Mouse (Mus musculus) MEL (cell line): Measurements from ENCODE around the gene Vwf. TPM values are rescaled to one million over a fixed set of nuclear protein-coding genes. Genes with fewer than 3 reads are reported as not detected.

Experiments used
- DNase-seq: peaks from one replicate; pipeline ENCODE4 v3.0.0; 2011; ENCODE audit warnings: low read depth, low spot score
- H3K27ac ChIP-seq: 2 replicates; pipeline ENCODE4 v1.5.1; 2012; ENCODE audit warnings: low read depth, mild to moderate bottlenecking, control low read depth, low read length, moderate library complexity; ENCODE audit not compliant: control insufficient read depth
- H3K27me3 ChIP-seq, 2 experiments: fragments of 150-350 bp in 1 of 2; sonication (generic) in 1 of 2; 2 replicates each; pipeline ENCODE4 v1.6.1; 2012; ENCODE audit warnings: low read length in 2 of 2, mild to moderate bottlenecking in 2 of 2, improper control_type of control experiment in 1 of 2, moderate library complexity in 1 of 2; ENCODE audit not compliant: insufficient read depth in 2 of 2, control insufficient read depth in 1 of 2
- H3K36me3 ChIP-seq, 2 experiments: 2 replicates each; pipeline ENCODE4 v1.6.1; 2012 to 2014; ENCODE audit warnings: low read length in 2 of 2, improper control_type of control experiment in 1 of 2, inconsistent platforms in 1 of 2, mild to moderate bottlenecking in 1 of 2; ENCODE audit not compliant: insufficient read depth in 2 of 2, control insufficient read depth in 1 of 2
- H3K4me1 ChIP-seq, 2 experiments: fragments of 150-350 bp in 1 of 2; sonication (generic) in 1 of 2; 2 replicates each; pipeline ENCODE4 v1.6.1; 2012; ENCODE audit warnings: low read length in 2 of 2, improper control_type of control experiment in 1 of 2, mild to moderate bottlenecking in 1 of 2; ENCODE audit not compliant: insufficient read depth in 2 of 2, control insufficient read depth in 1 of 2
- H3K4me3 ChIP-seq, 2 experiments: fragments of 150-350 bp in 1 of 2; sonication (generic) in 1 of 2; 2 replicates each; pipeline ENCODE4 v1.5.1; 2012; ENCODE audit warnings: low read depth in 2 of 2, low read length in 2 of 2, mild to moderate bottlenecking in 2 of 2, moderate library complexity in 2 of 2, control low read depth in 1 of 2, improper control_type of control experiment in 1 of 2; ENCODE audit not compliant: control insufficient read depth in 1 of 2, insufficient read depth in 1 of 2
- H3K79me2 ChIP-seq: 2 replicates; pipeline ENCODE4 v1.6.1; 2012; ENCODE audit warnings: mild to moderate bottlenecking, low read length, moderate library complexity; ENCODE audit not compliant: control insufficient read depth, poor library complexity, insufficient read depth
- H3K9ac ChIP-seq: 2 replicates; pipeline ENCODE4 v1.6.1; 2012; ENCODE audit warnings: low read depth, mild to moderate bottlenecking, control low read depth, low read length, moderate library complexity; ENCODE audit not compliant: control insufficient read depth, poor library complexity, severe bottlenecking
- H3K9me3 ChIP-seq: fragments of 150-350 bp; sonication (generic); replicated peaks from 2 replicates; pipeline ENCODE4 v1.6.1; 2012; ENCODE audit warnings: mild to moderate bottlenecking, low read length, improper control_type of control experiment, moderate library complexity; ENCODE audit not compliant: insufficient read depth
- BHLHE40 ChIP-seq: IDR thresholded peaks from 2 replicates; pipeline ENCODE4 v1.6.1; 2012; ENCODE audit warnings: low read depth, mild to moderate bottlenecking, inconsistent platforms, low read length, improper control_type of control experiment, borderline replicate concordance
- CHD2 ChIP-seq: IDR thresholded peaks from 2 replicates; pipeline ENCODE4 v1.6.1; 2011; ENCODE audit warnings: low read length, improper control_type of control experiment
- CTCF ChIP-seq, 3 experiments: IDR thresholded peaks in 2 of 3; conservative IDR thresholded peaks in 1 of 3; 2 replicates each; pipeline ENCODE4 v1.5.1; 2011 to 2012; ENCODE audit warnings: low read length in 3 of 3, low read depth in 2 of 3, mild to moderate bottlenecking in 2 of 3, improper control_type of control experiment in 1 of 3, inconsistent platforms in 1 of 3, mixed read lengths in 1 of 3, moderate library complexity in 1 of 3; ENCODE audit not compliant: control insufficient read depth in 1 of 3, insufficient read depth in 1 of 3, poor library complexity in 1 of 3, severe bottlenecking in 1 of 3
- E2F4 ChIP-seq: IDR thresholded peaks from 2 replicates; pipeline ENCODE4 v1.6.1; 2011; ENCODE audit warnings: low read depth, low read length, improper control_type of control experiment, borderline replicate concordance
- ELF1 ChIP-seq: IDR thresholded peaks from 2 replicates; pipeline ENCODE4 v1.6.1; 2014; ENCODE audit warnings: low read depth, mild to moderate bottlenecking, inconsistent platforms, low read length, improper control_type of control experiment, moderate library complexity
- EP300 ChIP-seq, 2 experiments: IDR thresholded peaks; 2 replicates each; pipeline ENCODE4 v1.6.1; 2011; ENCODE audit warnings: improper control_type of control experiment in 2 of 2, low read length in 2 of 2, low read depth in 1 of 2, mild to moderate bottlenecking in 1 of 2
- ETS1 ChIP-seq: IDR thresholded peaks from 2 replicates; pipeline ENCODE4 v1.6.1; 2012; ENCODE audit warnings: low read depth, mild to moderate bottlenecking, inconsistent platforms, low read length, improper control_type of control experiment, moderate library complexity
- GATA1 ChIP-seq: IDR thresholded peaks from 2 replicates; pipeline ENCODE4 v1.6.1; 2011; ENCODE audit warnings: low read depth, low read length, improper control_type of control experiment
- JUND ChIP-seq: IDR thresholded peaks from 2 replicates; pipeline ENCODE4 v1.6.1; 2011; ENCODE audit warnings: low read depth, mild to moderate bottlenecking, improper control_type of control experiment, low read length
- KAT2A ChIP-seq: conservative IDR thresholded peaks from 2 replicates; pipeline ENCODE4 v1.6.1; 2012; ENCODE audit warnings: low read depth, low read length, improper control_type of control experiment, inconsistent platforms
- MAFK ChIP-seq: IDR thresholded peaks from 2 replicates; pipeline ENCODE4 v1.6.1; 2011; ENCODE audit warnings: low read depth, mild to moderate bottlenecking, low read length, improper control_type of control experiment, borderline replicate concordance
- MAX ChIP-seq: IDR thresholded peaks from 2 replicates; pipeline ENCODE4 v1.6.1; 2011; ENCODE audit warnings: low read length, improper control_type of control experiment
- MAZ ChIP-seq: IDR thresholded peaks from 2 replicates; pipeline ENCODE4 v1.6.1; 2012; ENCODE audit warnings: low read depth, mild to moderate bottlenecking, inconsistent platforms, low read length, improper control_type of control experiment
- MEF2A ChIP-seq: IDR thresholded peaks from 2 replicates; pipeline ENCODE4 v1.6.1; 2014; ENCODE audit warnings: low read depth, mild to moderate bottlenecking, inconsistent platforms, low read length, improper control_type of control experiment; ENCODE audit not compliant: poor library complexity, insufficient replicate concordance, severe bottlenecking; ENCODE audit errors: extremely low read depth
- MXI1 ChIP-seq: IDR thresholded peaks from 2 replicates; pipeline ENCODE4 v1.6.1; 2011; ENCODE audit warnings: mild to moderate bottlenecking, low read depth, low read length, improper control_type of control experiment
- MYB ChIP-seq: IDR thresholded peaks from 2 replicates; pipeline ENCODE4 v1.6.1; 2011; ENCODE audit warnings: mild to moderate bottlenecking, low read depth, low read length, improper control_type of control experiment
- MYC ChIP-seq: IDR thresholded peaks from 2 replicates; pipeline ENCODE4 v1.6.1; 2011; ENCODE audit warnings: low read depth, mild to moderate bottlenecking, low read length, improper control_type of control experiment, moderate library complexity
- NELFE ChIP-seq: IDR thresholded peaks from 2 replicates; pipeline ENCODE4 v1.6.1; 2011; ENCODE audit warnings: low read depth, low read length, improper control_type of control experiment
- NRF1 ChIP-seq: IDR thresholded peaks from 2 replicates; pipeline ENCODE4 v1.6.1; 2014; ENCODE audit warnings: low read depth, mild to moderate bottlenecking, inconsistent platforms, low read length, improper control_type of control experiment, moderate library complexity; ENCODE audit not compliant: poor library complexity, insufficient read depth, severe bottlenecking
- POLR2A ChIP-seq, 2 experiments: IDR thresholded peaks; 2 replicates each; pipeline ENCODE4 v1.6.1; 2011 to 2012; ENCODE audit warnings: low read length in 2 of 2, mild to moderate bottlenecking in 2 of 2, control low read depth in 1 of 2, improper control_type of control experiment in 1 of 2, low read depth in 1 of 2, moderate library complexity in 1 of 2; ENCODE audit not compliant: control insufficient read depth in 1 of 2, insufficient read depth in 1 of 2, poor library complexity in 1 of 2
- POLR2AphosphoS2 ChIP-seq: IDR thresholded peaks from 2 replicates; pipeline ENCODE4 v1.6.1; 2011; ENCODE audit warnings: low read length, improper control_type of control experiment
- POLR2AphosphoS5 ChIP-seq: IDR thresholded peaks from 2 replicates; pipeline ENCODE4 v1.6.1; 2012; ENCODE audit warnings: low read depth, borderline replicate concordance, mild to moderate bottlenecking, inconsistent platforms, low read length, moderate library complexity, mixed read lengths
- RAD21 ChIP-seq: IDR thresholded peaks from 2 replicates; pipeline ENCODE4 v1.6.1; 2011; ENCODE audit warnings: mild to moderate bottlenecking, low read depth, low read length, improper control_type of control experiment
- RCOR1 ChIP-seq: IDR thresholded peaks from 2 replicates; pipeline ENCODE4 v1.6.1; 2012; ENCODE audit warnings: low read depth, mild to moderate bottlenecking, inconsistent platforms, low read length, improper control_type of control experiment
- SIN3A ChIP-seq: IDR thresholded peaks from 2 replicates; pipeline ENCODE4 v1.6.1; 2012; ENCODE audit warnings: low read length, improper control_type of control experiment, inconsistent platforms
- SMC3 ChIP-seq: IDR thresholded peaks from 2 replicates; pipeline ENCODE4 v1.6.1; 2011; ENCODE audit warnings: low read depth, low read length, improper control_type of control experiment
- TAL1 ChIP-seq: IDR thresholded peaks from 2 replicates; pipeline ENCODE4 v1.6.1; 2012; ENCODE audit warnings: mild to moderate bottlenecking, inconsistent platforms, low read length, moderate library complexity, mixed read lengths
- TBP ChIP-seq: IDR thresholded peaks from 2 replicates; pipeline ENCODE4 v1.8.0; 2011; ENCODE audit warnings: low read depth, low read length, improper control_type of control experiment
- TCF12 ChIP-seq: IDR thresholded peaks from 2 replicates; pipeline ENCODE4 v1.6.1; 2014; ENCODE audit warnings: low read depth, mild to moderate bottlenecking, inconsistent platforms, low read length, improper control_type of control experiment, moderate library complexity
- UBTF ChIP-seq: IDR thresholded peaks from 2 replicates; pipeline ENCODE4 v1.6.1; 2012; ENCODE audit warnings: low read depth, mild to moderate bottlenecking, inconsistent platforms, low read length, improper control_type of control experiment, moderate library complexity, borderline replicate concordance; ENCODE audit not compliant: insufficient read depth
- USF1 ChIP-seq: IDR thresholded peaks from 2 replicates; pipeline ENCODE4 v1.6.1; 2014; ENCODE audit warnings: low read depth, mild to moderate bottlenecking, inconsistent platforms, low read length, improper control_type of control experiment, moderate library complexity
- USF2 ChIP-seq, 2 experiments: IDR thresholded peaks; 2 replicates each; pipeline ENCODE4 v1.6.1; 2011 to 2012; ENCODE audit warnings: improper control_type of control experiment in 2 of 2, low read length in 2 of 2, borderline replicate concordance in 1 of 2, inconsistent platforms in 1 of 2, low read depth in 1 of 2, mild to moderate bottlenecking in 1 of 2; ENCODE audit not compliant: insufficient read depth in 1 of 2
- ZC3H11A ChIP-seq: IDR thresholded peaks from 2 replicates; pipeline ENCODE4 v1.6.1; 2012; ENCODE audit warnings: low read depth, mild to moderate bottlenecking, inconsistent platforms, low read length, improper control_type of control experiment
- ZKSCAN1 ChIP-seq: IDR thresholded peaks from 2 replicates; pipeline ENCODE4 v1.6.1; 2012; ENCODE audit warnings: low read depth, mild to moderate bottlenecking, inconsistent platforms, low read length, improper control_type of control experiment, moderate library complexity
- ZMIZ1 ChIP-seq: IDR thresholded peaks from 2 replicates; pipeline ENCODE4 v1.6.1; 2012; ENCODE audit warnings: low read depth, mild to moderate bottlenecking, inconsistent platforms, low read length, improper control_type of control experiment, moderate library complexity
- ZNF384 ChIP-seq: IDR thresholded peaks from 2 replicates; pipeline ENCODE4 v1.6.1; 2012; ENCODE audit warnings: low read depth, mild to moderate bottlenecking, inconsistent platforms, low read length, improper control_type of control experiment
- polyA plus RNA-seq, 2 experiments: library from polyadenylated mRNA; stranded (reverse) in 1 of 2; unstranded in 1 of 2; fragments of >175 nt in 1 of 2; fragments of >200 nt in 1 of 2; gene quantifications; 2 replicates each; pipeline versions ENCODE4 v1.2.1 to v1.2.4; 2012; ENCODE audit warnings: low replicate concordance in 2 of 2, low read depth in 1 of 2; ENCODE audit not compliant: insufficient read length in 2 of 2, insufficient read depth in 1 of 2, missing spikeins in 1 of 2
- total RNA-seq: library from RNA; depleted of rRNA; stranded (reverse); fragments of 300-350 nt; gene quantifications from 2 replicates; pipeline ENCODE4 v1.2.3, GENCODE M21; 2012

Vwf gene
- total and polyA plus RNA-seq, 3 experiments, result 0.29 to 0.42 TPM; not detected in 1

GRCm38 (mm10) chr6:125573189-125573928 lies 26.8 kb downstream of the Vwf start:
- Histone ChIP-seq H3K4me1 (peaks cover 5 to 20% of the 10 kb centered on the region in 2 experiments; a peak in 3 of 4 replicates), H3K9ac (peak overlapping the region; percentile 49), H3K9me3 (no peaks in the 10 kb centered on the region), H3K4me3 (peak overlapping the region; percentile 47 to 73), H3K27me3 (0 out of 4 replicates have a peak, but pooled peaks cover 0 to 1% of the 10 kb centered on the region in 2 experiments), H3K27ac (peak overlapping the region; percentile 53), H3K79me2 (no peaks in the 10 kb centered on the region), H3K36me3 (peaks cover 0 to 2% of the 10 kb centered on the region in 2 experiments; a peak in 1 of 4 replicates)
- DNase-seq, result peak; percentile 93
- TF ChIP-seq MYB, result no peak
- no peak for TF ChIP-seq E2F4
- TF ChIP-seq MXI1, result peak; percentile 74
- TF ChIP-seq TAL1, result no peak
- TF ChIP-seq MAX, result no peak; the same call in none of the 2 replicates
- no peak for TF ChIP-seq RAD21
- TF ChIP-seq ETS1, result no peak
- TF ChIP-seq CHD2, result 0 out of 2 replicates have a peak, but pooled peaks have one; percentile 15
- TF ChIP-seq NRF1, result 0 out of 2 replicates have a peak, but pooled peaks have one; percentile 26
- TF ChIP-seq GATA1, result no peak
- TF ChIP-seq BHLHE40, result no peak
- TF ChIP-seq MEF2A, result no peak
- TF ChIP-seq JUND, result peak; percentile 75; the same call in 1 of the 2 replicates
- TF ChIP-seq ZMIZ1, result no peak
- TF ChIP-seq MAFK, result no peak
- TF ChIP-seq ELF1, result no peak
- TF ChIP-seq POLR2AphosphoS2, result no peak
- TF ChIP-seq NELFE, result no peak
- no peak for TF ChIP-seq POLR2AphosphoS5
- no peak for TF ChIP-seq ZNF384
- 0 out of 4 replicates have a peak, but pooled peaks of 1 of the 2 experiments have one; percentile 28 for TF ChIP-seq POLR2A (IDR thresholded peaks at IDR 0.05; ENCODE audit: control insufficient read depth in 1 of 2, insufficient read depth in 1 of 2, low read depth in 1 of 2, low read length in 2 of 2, poor library complexity in 1 of 2)
- no peak; the same call in 1 of the 2 replicates for TF ChIP-seq TBP
- TF ChIP-seq KAT2A, result no peak
- no peak for TF ChIP-seq EP300 (IDR thresholded peaks at IDR 0.05; ENCODE audit: low read depth in 1 of 2, low read length in 2 of 2)
- no peak for TF ChIP-seq USF1
- no peak for TF ChIP-seq ZKSCAN1
- no peak for TF ChIP-seq MAZ
- TF ChIP-seq TCF12, result 0 out of 2 replicates have a peak, but pooled peaks have one; percentile 17
- peak; percentile 82 for TF ChIP-seq SIN3A
- no peak for TF ChIP-seq RCOR1
- no peak for TF ChIP-seq MYC
- no peak for TF ChIP-seq CTCF (IDR thresholded peaks at IDR 0.05 in 2 of 3, conservative IDR thresholded peaks at IDR 0.05 in 1 of 3; ENCODE audit: control insufficient read depth in 1 of 3, insufficient read depth in 1 of 3, low read depth in 2 of 3, low read length in 3 of 3, poor library complexity in 1 of 3, severe bottlenecking in 1 of 3)
- no peak for TF ChIP-seq SMC3
- no peak for TF ChIP-seq USF2 (IDR thresholded peaks at IDR 0.05; ENCODE audit: borderline replicate concordance in 1 of 2, insufficient read depth in 1 of 2, low read depth in 1 of 2, low read length in 2 of 2)
- no peak for TF ChIP-seq UBTF
- TF ChIP-seq ZC3H11A, result no peak
